Mouse (Mus musculus) small intestine, adult 2 months (tissue): ENCODE measurements around the gene Lamtor2. TPM values are rescaled to one million over a fixed set of nuclear protein-coding genes. Genes with fewer than 3 reads are reported as not detected.
"Not testable (repeated sequence)": the region's sequence is repeated elsewhere in the genome, so short reads cannot be mapped to it uniquely, and the experiment has no call there.

ENCODE experiments used
- H3K27ac ChIP-seq: fragments of 200-500 bp; 2 replicates; pipeline ENCODE4 v1.5.1; 2012; ENCODE audit warnings: low read depth, low read length, control low read depth, inconsistent platforms; ENCODE audit not compliant: insufficient read depth
- H3K27me3 ChIP-seq: fragments of 200-500 bp; 2 replicates; pipeline ENCODE4 v1.6.1; 2012; ENCODE audit warnings: mild to moderate bottlenecking, moderate library complexity, low read length, inconsistent platforms; ENCODE audit not compliant: control insufficient read depth, insufficient read depth
- H3K36me3 ChIP-seq: fragments of 200-500 bp; 2 replicates; pipeline ENCODE4 v1.6.1; 2012; ENCODE audit warnings: mild to moderate bottlenecking, low read length, control low read depth, inconsistent platforms; ENCODE audit not compliant: control insufficient read depth, insufficient read depth
- H3K4me1 ChIP-seq: fragments of 200-500 bp; 2 replicates; pipeline ENCODE4 v1.6.1; 2012; ENCODE audit warnings: low read length, inconsistent platforms, mixed read lengths; ENCODE audit not compliant: control insufficient read depth, insufficient read depth, insufficient read length
- H3K4me3 ChIP-seq: fragments of 200-500 bp; 2 replicates; pipeline ENCODE4 v1.5.1; 2012; ENCODE audit warnings: low read depth, mild to moderate bottlenecking, control low read depth, inconsistent platforms, low read length, moderate library complexity
- CTCF ChIP-seq: fragments of 200-500 bp; IDR thresholded peaks from 2 replicates; pipeline ENCODE4 v1.5.1; 2012; ENCODE audit warnings: low read depth, mild to moderate bottlenecking, control low read depth, inconsistent platforms, low read length, moderate library complexity, mixed read lengths; ENCODE audit not compliant: insufficient replicate concordance, insufficient read length; ENCODE audit errors: extremely low read depth
- POLR2A ChIP-seq: fragments of 200-500 bp; IDR thresholded peaks from 2 replicates; pipeline ENCODE4 v1.6.1; 2012; ENCODE audit warnings: low read depth, mild to moderate bottlenecking, control low read depth, inconsistent platforms, low read length, moderate library complexity
- WGBS: fragments of 180-500 bp; shearing (Covaris S2); methylation state at CpG from one replicate; pipeline ENCODE4 v1.1.7; 2018; 5-methylcytosine and 5-hydroxymethylcytosine counted together
- polyA plus RNA-seq: library from polyadenylated mRNA; depleted of rRNA; stranded (reverse); fragments of >200 nt; gene quantifications from 2 replicates; pipeline ENCODE4 v1.2.3, GENCODE M21; 2012

Gene Lamtor2
- polyA plus RNA-seq, 1 experiment = 167 TPM

GRCm38 (mm10) chr3:88591044-88591443 is 38.2 kb upstream of the Lamtor2 start:
- WGBS = 31% methylated on average over 3 of the region's 3 CpGs
- Histone ChIP-seq H3K36me3 (peaks cover 22% of the 10 kb centered on the region), H3K4me1 (peaks cover 6% of the 10 kb centered on the region; the same call in 1 of the 2 replicates), H3K4me3 (no peak overlapping the region), H3K27me3 (no peaks in the 10 kb centered on the region), H3K27ac (no peak overlapping the region)
- TF ChIP-seq POLR2A (no peak), CTCF (no peak)

- 50% methylated on average over 5 of the region's 5 CpGs for WGBS
- Histone ChIP-seq H3K27me3 (no peaks in the 10 kb centered on the region), H3K27ac (no peak overlapping the region)
Measured at GRCm38 (mm10) chr3:88590246-88590645, 37.4 kb upstream of the Lamtor2 start.

DNA sequence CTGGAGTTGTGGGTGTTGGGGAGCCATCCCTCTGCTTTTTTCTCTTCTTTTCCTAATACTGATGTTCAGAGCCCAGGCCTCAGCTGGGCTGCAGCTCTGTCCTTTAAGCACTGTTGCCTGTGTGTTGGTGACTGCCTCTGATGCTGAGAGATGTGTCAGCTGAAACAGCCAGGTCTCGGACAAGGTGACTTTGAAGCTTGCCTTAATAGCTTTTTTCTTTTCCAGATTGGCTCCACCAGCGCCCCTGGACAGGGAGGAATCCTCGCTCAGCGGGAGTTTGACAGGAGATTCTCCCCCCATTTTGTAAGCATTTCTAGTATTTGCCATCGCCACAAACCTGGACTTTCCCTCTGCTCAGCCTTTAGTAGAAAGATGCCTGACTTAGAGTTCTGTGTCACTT is 33.8 kb upstream of the Lamtor2 start:
- Histone ChIP-seq H3K36me3 (peaks cover 44% of the 10 kb centered on the region), H3K4me1 (peaks cover 4% of the 10 kb centered on the region; the same call in 1 of the 2 replicates), H3K27me3 (no peaks in the 10 kb centered on the region), H3K4me3 (no peak overlapping the region), H3K27ac (no peak overlapping the region)
- TF ChIP-seq POLR2A (no peak), CTCF (no peak)
- WGBS = 93% methylated on average over 5 of the region's 5 CpGs

More at GRCm38 (mm10) chr3:88590246-88590645, 37.4 kb upstream of the Lamtor2 start:
- TF ChIP-seq POLR2A (no peak), CTCF (no peak)
- Histone ChIP-seq H3K4me3 (no peak overlapping the region), H3K36me3 (peaks cover 29% of the 10 kb centered on the region), H3K4me1 (peaks cover 6% of the 10 kb centered on the region; the same call in 1 of the 2 replicates)

- Histone ChIP-seq H3K4me3 (no peak overlapping the region), H3K27ac (no peak overlapping the region), H3K36me3 (peaks cover 46% of the 10 kb centered on the region), H3K27me3 (no peaks in the 10 kb centered on the region), H3K4me1 (no peaks in the 10 kb centered on the region)
- no peak for TF ChIP-seq POLR2A
- TF ChIP-seq CTCF = no peak
- 93% methylated on average over 6 of the region's 6 CpGs for WGBS
Measured at GRCm38 (mm10) chr3:88585769-88586168, 32.9 kb upstream of the Lamtor2 start.

DNA sequence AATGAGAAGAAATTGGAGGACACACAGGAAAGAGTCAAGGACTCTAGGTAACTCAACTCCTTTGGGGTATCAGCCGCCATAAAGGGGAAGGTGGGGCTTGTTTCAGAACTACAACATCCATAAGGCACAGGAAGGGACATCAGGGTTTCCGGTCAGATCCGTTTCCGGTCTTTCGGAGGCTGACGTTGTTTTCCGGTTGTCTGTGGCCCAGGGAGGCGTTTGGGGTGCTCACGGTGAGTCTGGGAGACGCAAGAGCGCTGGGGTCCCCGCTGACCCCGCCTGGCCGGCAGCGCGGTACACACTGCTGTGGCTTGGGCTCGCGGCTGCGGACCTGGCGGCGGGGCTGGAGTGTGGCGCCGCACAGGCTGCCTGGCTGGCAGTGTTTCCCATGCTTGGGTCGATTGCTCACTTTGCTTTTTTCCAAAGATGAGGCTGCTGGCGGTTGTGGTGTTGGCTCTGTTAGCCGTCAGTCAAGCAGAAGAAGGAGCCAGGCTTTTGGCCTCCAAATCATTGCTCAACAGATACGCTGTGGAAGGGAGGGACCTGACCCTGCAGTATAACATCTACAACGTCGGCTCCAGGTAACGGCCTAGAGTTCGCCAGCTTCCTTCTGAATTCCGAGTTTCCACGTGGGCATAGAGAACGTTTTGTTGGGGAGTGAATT is 26.7 kb upstream of the Lamtor2 start:
- Histone ChIP-seq H3K4me3 (peak overlapping the region; percentile 98), H3K27me3 (no peaks in the 10 kb centered on the region), H3K4me1 (peaks cover 4% of the 10 kb centered on the region), H3K36me3 (peaks cover 18% of the 10 kb centered on the region), H3K27ac (peak overlapping the region; percentile 60; the same call in 1 of the 2 replicates)
- TF ChIP-seq CTCF (no peak), POLR2A (peak; percentile 67)
- WGBS = under 1% methylated on average over 34 of the region's 34 CpGs

DNA sequence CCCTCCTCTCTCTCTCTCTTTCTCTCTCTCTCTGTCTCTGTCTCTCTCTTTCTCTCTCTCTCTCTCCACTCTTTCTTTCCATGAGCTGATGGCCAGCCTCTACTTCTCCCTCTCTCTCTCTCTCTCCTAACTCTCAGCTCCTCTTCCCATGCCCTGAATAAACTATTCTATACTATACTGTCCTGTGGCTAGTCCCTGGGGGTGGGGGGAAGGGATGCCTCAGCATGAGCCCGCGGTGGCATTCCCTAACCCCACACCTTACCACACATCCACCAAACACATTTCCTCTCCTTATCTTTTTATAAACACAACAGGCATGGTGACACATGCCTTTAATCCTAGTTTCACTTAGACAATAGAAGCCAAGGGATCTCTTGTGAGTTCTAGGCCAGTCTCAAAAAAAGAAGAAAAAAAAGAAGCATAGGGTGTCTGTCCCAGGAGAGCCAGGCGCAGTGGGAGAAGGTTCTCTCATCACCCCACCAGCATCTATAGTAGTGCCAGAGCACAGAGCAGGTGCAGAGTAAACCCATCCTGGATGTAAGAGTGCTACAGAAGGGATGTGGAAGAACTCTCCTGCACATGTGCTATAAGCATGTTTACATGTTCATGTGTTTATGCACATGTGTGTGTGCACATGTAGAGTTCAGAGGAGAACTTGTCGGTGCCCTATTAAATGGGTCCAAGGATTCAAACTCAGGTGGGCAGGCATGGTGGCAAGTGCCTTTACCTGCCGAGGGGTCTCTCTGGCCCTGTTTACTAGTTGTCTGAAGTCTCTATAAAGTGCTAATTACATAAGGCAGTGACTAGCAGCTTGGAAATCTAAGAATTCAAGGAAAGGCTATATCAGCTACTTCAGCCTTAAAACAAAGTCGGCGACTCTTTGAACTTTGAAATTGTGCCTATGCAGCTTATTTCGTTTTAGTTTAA is 25.9 kb upstream of the Lamtor2 start:
- no peak overlapping the region for H3K27ac ChIP-seq
- peaks cover 16% of the 10 kb centered on the region for H3K36me3 ChIP-seq
- H3K27me3 ChIP-seq = no peaks in the 10 kb centered on the region
- 35% methylated on average over 8 of the region's 8 CpGs for WGBS
- TF ChIP-seq POLR2A (no peak), CTCF (no peak)
- H3K4me1 ChIP-seq = peaks cover 4% of the 10 kb centered on the region
- H3K4me3 ChIP-seq = no peak overlapping the region

DNA sequence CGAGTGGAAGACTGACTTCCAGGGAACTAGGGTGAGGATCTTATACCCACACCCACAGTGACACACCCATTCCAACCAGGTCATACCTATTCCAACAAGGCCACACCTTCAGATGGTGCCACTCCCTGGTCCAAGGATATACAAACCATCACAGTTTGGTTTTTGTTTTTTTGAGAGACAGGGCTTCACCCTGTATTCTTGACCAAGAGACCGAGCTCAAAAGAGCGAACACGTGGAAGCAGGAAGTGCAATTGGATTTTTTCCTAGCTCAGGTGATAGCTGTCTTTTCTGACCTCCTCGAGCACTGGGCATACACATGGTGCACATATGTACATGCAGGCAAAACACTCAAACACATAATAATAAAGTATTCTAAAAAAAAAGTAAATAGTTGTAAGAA is 25.0 kb upstream of the Lamtor2 start:
- H3K4me1 ChIP-seq, H3K36me3 ChIP-seq, H3K27ac ChIP-seq, H3K27me3 ChIP-seq, H3K4me3 ChIP-seq: not testable (repeated sequence)
- WGBS = 66% methylated on average over 5 of the region's 5 CpGs
